Mouse (Mus musculus) megakaryocyte, embryonic 14.5 days (primary cell): ENCODE measurements around the gene Nfib.

ENCODE experiments used
- FLI1 ChIP-seq: IDR thresholded peaks from 2 replicates; pipeline ENCODE4 v1.6.1; 2012; ENCODE audit warnings: low read length, inconsistent platforms, mixed read lengths
- GATA1 ChIP-seq: IDR thresholded peaks from 3 replicates; pipeline ENCODE4 v1.6.1; 2012; ENCODE audit warnings: mixed read lengths, low read length, inconsistent platforms, borderline replicate concordance

GRCm38 (mm10) chr4:82412651-82413050, 292.9 kb downstream of the Nfib start:
- TF ChIP-seq FLI1: no peak
- TF ChIP-seq GATA1: no peak
